Mouse (Mus musculus) E14TG2a.4 (cell line): ENCODE measurements around the gene Slc6a18.

Source experiments
- CTCF ChIP-seq: conservative IDR thresholded peaks from 2 replicates; pipeline ENCODE4 v1.5.1; 2014; ENCODE audit warnings: low read length
- NANOG ChIP-seq: IDR thresholded peaks from 2 replicates; pipeline ENCODE4 v1.6.1; 2014; ENCODE audit warnings: borderline replicate concordance, low read length, mixed read lengths

DNA sequence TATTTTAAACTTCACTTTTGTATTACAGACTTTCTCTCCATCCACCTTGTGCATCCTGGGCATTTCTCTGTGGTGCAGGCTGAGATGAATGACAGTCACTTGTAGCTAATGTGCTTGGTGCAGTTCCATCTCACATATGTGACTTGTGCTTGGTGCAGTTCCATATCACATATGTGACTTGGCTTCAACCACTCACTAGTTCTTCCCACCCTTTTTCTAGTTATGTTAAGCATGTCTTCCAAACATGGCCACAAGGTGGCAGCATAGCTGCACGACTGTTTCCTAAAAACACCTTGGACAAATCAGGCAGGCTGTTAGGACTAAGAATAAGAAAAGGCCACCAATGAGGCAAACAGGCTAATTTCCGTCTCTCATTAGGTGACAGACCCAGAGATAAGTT, 40.4 kb upstream of the Slc6a18 start:
- TF ChIP-seq NANOG (no peak), CTCF (peak; percentile 72)
